Mouse (Mus musculus): ENCODE data around the gene Chchd3.

Chchd3 gene

DNA sequence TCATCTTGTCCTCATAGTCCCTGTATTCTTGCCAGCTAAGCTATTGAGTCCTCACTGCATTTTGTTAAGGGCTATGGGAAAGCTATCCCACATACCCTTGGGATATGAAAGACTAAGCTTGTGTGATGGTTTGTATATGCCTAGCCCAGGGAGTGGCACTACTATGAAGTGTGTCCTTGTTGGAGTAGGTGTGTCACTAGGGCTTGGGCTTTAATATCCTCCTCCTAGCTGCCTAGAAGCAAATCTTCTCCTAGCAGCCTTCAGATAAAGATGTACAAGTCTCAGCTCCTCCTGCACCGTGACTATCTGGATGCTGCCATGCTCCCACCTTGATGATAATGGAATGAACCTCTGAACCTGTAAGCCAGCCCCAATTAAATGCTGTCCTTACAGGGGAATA is 266.5 kb downstream of the Chchd3 start:
- DNase-seq = no peak

DNA sequence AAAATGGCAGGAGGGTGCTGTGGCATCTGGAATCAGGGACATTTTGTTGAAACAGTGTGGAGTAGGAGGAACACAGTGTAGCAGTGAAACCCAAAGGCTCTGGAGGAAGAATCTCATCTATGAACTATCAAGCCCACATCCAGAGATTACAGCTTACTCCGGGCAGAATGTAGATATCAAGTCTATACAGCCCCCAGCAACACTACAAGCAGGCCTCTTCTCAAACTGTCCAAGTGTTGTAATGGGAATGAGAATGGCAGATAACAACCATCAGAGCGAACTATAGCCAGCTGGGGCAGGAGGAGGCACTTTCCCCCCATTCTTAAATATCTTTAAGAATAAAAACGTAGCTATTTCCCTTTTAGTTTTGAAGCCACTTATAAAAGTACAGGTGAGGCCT is 266.9 kb downstream of the Chchd3 start:
- no peak for DNase-seq

DNA sequence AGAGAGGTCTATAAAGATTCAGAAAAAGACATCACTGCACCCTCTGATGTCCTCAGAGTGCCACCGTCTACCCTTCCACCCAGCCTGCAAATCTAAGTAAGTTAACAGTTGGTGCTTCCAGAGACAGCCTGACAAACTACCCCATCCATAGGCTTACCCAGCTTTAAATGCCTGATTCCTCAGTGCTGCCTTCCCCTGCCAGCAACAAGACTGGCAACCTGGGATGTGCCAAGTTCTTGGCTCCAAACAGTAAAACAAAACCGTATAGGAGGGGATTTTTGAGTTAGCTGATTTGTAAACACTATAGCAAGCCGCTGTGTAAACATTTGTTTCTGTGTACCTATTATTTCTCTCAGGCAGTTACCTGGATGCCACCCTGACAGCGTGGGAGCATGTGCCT is 269.6 kb downstream of the Chchd3 start:
- DNase-seq = no peak

DNA sequence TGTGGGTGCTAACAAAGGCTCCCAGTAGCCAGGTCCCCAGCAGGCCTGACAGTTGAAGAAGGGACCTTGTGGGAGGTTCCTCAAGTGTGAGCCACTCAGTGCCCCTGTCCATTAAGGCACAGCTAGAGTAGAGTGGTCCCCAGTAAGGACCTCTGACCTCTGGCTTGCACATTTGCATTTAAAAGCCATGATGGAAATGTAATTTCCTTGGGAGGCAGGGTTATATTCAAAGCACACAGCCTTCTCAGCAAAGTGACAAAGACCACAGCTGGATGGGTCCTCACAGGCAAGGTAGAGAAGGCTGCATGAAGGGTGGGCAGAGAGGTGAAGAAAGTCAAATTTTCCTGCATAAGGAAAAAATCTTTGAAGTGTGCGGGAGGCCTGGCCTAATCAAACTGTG is 272.7 kb downstream of the Chchd3 start:
- no peak for DNase-seq

DNA sequence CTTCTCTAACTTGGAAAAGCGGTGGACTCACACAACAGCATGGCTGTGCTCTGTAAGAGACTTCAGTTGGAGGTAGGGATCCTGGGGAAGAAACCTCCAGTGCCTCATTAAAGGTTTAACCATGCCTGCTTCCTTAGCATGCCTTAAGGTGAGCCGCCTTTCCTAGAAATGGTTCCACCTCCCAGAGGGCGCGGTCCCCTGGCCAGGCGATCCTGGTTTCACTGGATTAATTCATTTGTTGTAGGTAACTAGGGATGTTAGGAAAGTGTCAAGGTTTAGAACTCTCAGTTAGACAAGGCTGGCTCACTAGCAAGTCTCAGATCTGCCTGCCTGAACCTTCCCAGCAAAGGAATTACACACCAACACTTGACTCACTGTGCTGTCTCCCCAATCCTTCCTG is 273.9 kb downstream of the Chchd3 start:
- no peak for DNase-seq

DNA sequence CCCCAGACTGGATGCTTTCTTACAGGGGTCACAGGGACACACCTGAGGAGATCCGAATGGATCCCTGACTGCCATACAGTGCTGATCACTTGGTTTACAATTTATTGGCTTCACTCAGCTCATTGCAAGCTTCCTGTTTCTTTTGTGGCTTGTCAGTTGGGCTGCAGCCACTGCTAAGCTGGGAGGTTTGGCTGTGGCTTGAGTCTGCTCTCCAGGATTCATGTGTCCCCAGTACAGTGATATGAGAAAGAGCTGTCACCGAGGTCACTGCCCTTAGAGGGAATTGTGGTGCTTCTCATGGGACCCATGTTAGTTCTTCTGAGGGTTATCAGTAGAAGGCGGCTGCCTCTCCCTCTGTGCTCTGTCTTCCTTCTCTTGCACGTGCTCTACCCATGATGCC is 277.0 kb downstream of the Chchd3 start:
- DNase-seq = no peak

DNA sequence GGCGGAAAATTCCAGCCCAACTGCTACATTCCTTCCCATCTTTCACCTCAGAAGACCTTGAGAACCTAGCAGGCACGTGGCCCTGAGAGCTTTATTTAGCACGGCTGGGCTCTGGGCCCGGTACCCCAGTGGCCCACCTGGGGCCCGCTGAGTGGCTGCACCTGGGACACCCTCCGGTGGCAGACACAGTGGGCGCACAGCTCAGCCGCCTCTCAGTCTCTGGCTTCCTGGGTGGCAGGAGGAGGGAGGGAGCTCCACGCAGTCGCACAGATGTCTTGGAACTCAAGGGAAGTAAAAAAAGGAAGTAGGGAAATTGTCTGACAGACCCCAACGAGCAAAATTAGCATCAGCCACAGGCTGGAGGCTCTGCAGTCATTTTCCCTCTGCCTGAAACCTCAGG is 279.5 kb downstream of the Chchd3 start:
- peak; percentile 50 to 56 for DNase-seq

DNA sequence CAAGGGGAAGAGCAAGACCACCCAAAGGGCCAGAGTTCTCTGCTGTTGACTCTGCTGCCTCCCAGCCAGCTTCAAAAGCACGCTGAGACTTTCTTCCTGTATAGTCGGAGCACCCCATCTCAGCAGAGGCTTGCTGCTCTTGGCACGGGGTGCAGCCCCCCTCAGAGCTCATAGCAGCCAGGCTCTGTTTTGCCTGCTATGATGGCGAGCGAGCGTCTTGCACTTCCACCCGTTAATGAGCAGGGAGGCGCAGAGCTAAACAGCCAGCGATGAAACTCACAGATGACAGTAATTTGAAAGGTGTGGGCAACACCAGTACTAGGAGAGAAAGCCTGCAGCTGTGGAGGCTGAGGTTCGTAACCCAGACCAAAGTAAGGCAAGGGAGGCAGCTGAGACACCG is 283.7 kb downstream of the Chchd3 start:
- no peak for DNase-seq

DNA sequence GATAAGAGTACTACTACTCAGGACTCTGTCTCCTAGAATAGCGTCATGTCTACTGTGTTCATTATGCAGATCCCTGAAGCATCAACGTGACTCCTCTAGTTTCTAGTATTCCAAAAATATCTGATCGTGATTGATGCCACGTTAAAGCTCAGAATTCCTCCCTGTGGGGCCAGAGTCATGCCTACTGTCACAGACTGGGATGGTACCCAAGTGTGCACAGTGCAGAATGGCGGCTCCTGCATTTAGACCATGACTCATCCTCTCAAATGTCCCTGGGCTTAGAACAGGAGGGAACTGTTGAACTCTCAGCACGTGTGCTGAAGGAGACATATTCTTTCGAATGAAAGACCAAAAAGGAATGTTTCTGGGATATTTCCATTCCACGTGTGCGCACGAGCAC is 305.5 kb downstream of the Chchd3 start:
- peak in 1 of 2 experiments; percentile 17 for DNase-seq

DNA sequence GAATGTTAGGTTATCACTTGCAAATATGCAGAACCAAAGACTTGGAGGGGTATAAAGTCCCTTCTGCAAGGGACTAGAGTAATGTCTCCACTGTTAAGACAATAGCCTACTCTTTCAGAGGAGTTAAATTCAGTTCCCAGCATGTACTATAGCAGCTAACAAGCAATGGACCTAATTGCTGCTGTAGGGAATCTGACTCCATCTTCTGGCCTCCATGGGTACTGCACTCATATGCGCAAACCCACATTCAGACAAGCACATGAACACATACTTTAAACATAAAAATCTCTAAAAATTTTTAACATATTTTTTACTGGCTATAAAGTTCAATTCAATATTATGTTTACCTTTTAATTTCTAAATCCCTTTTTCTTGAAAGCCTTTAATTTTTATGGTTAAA is 310.2 kb downstream of the Chchd3 start:
- no peak for DNase-seq

DNA sequence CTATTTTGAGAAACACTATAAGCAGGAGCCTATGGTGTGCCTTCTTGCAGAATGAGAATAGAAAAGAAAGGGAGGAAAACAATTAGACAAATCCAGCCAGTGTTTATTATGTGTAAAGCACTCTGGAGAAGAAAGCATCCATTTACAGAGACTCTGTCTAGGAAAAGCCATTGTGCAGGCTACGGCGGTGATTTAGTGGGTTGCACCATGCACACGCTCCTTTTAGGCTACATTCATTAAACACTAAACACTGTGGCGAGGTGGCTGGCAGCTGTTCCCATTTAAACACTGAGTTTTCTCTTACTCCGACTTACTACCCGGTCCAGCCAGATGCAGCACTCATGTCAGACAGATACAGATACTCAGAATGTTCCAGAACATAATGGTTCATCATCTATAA is 311.3 kb downstream of the Chchd3 start:
- DNase-seq = no peak

DNA sequence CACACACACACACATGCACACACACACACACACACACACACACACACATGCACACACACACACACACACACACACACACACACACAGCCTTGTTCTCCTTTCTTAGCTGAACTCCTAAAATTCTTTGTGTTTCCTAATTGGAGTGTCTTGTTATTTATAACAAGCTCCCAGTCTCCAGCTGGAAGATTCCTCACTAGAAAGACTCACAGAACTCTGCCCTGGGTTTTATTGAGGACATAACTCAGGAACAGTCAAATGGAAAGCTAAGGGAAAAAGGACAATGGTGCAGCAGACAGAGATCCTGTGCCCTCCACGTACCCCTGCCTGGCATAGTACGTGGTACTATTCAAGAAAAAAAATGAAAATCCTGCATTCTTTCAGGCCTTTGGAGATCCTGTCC is 312.7 kb downstream of the Chchd3 start:
- DNase-seq = no peak

Measured in cerebellum, postnatal 25 days (tissue).